Mouse (Mus musculus): ENCODE measurements around the gene Fasn. TPM values are rescaled to one million over a fixed set of nuclear protein-coding genes. Genes with fewer than 3 reads are reported as not detected.

Fasn gene
- total and polyA plus RNA-seq, 3 experiments, result 66.6 to 529 (median 88.2) TPM

GRCm38 (mm10) chr11:120818251-120818650 is 6.1 kb downstream of the Fasn start:
- DNase-seq (ENCODE audit: low spot score) (no peak), ATAC-seq (ENCODE audit: extremely low read depth, insufficient number of reproducible peaks, low FRiP score, poor library complexity, severe bottlenecking) (no peak)
- Histone ChIP-seq H3K9me3 (replicated peaks) (no peaks in the 10 kb centered on the region), H3K27me3 (ENCODE audit: insufficient read depth, low read length) (no peaks in the 10 kb centered on the region), H3K4me3 (ENCODE audit: low read depth, low read length) (no peak overlapping the region), H3K4me1 (ENCODE audit: insufficient read depth, low read depth, low read length) (peaks cover 93% of the 10 kb centered on the region), H3K36me3 (replicated peaks) (peaks cover 100% of the 10 kb centered on the region)
- TF ChIP-seq CTCF (IDR thresholded peaks at IDR 0.05; ENCODE audit: low read depth, low read length), result no peak
- no peak for TF ChIP-seq GATA2 (IDR thresholded peaks at IDR 0.05; ENCODE audit: borderline replicate concordance, low read depth, low read length)
- no peak for TF ChIP-seq GATA1 (IDR thresholded peaks at IDR 0.05; ENCODE audit: borderline replicate concordance, low read length)
- no peak for TF ChIP-seq TAL1 (conservative IDR thresholded peaks at IDR 0.05; ENCODE audit: low read depth, low read length)
- no peak for TF ChIP-seq POLR2AphosphoS5 (IDR thresholded peaks at IDR 0.05; ENCODE audit: insufficient replicate concordance, low read depth, low read length)

GRCm38 (mm10) chr11:120817358-120817757 is 7.0 kb downstream of the Fasn start:
- H3K9me3 ChIP-seq (replicated peaks), result no peaks in the 10 kb centered on the region
- no peak for DNase-seq (ENCODE audit: low spot score)
- ATAC-seq (ENCODE audit: extremely low read depth, insufficient number of reproducible peaks, low FRiP score, poor library complexity, severe bottlenecking), result no peak
- no peaks in the 10 kb centered on the region for H3K27me3 ChIP-seq (ENCODE audit: insufficient read depth, low read length)
- H3K4me1 ChIP-seq (ENCODE audit: insufficient read depth, low read depth, low read length), result peaks cover 89% of the 10 kb centered on the region
- no peak overlapping the region for H3K4me3 ChIP-seq (ENCODE audit: low read depth, low read length)
- TF ChIP-seq GATA1 (IDR thresholded peaks at IDR 0.05; ENCODE audit: borderline replicate concordance, low read length) (no peak), TAL1 (conservative IDR thresholded peaks at IDR 0.05; ENCODE audit: low read depth, low read length) (no peak), GATA2 (IDR thresholded peaks at IDR 0.05; ENCODE audit: borderline replicate concordance, low read depth, low read length) (no peak), CTCF (IDR thresholded peaks at IDR 0.05; ENCODE audit: low read depth, low read length) (no peak), POLR2AphosphoS5 (IDR thresholded peaks at IDR 0.05; ENCODE audit: insufficient replicate concordance, low read depth, low read length) (no peak)
- H3K36me3 ChIP-seq (replicated peaks), result peaks cover 100% of the 10 kb centered on the region

GRCm38 (mm10) chr11:120812068-120812467 is 12.3 kb downstream of the Fasn start:
- ATAC-seq (ENCODE audit: extremely low read depth, insufficient number of reproducible peaks, low FRiP score, poor library complexity, severe bottlenecking) (no peak), DNase-seq (ENCODE audit: low spot score) (no peak)
- peaks cover 65% of the 10 kb centered on the region for H3K4me1 ChIP-seq (ENCODE audit: insufficient read depth, low read depth, low read length)
- H3K36me3 ChIP-seq (replicated peaks), result peaks cover 100% of the 10 kb centered on the region
- H3K27me3 ChIP-seq (ENCODE audit: insufficient read depth, low read length), result no peaks in the 10 kb centered on the region
- TF ChIP-seq TAL1 (conservative IDR thresholded peaks at IDR 0.05; ENCODE audit: low read depth, low read length), result no peak
- TF ChIP-seq CTCF (IDR thresholded peaks at IDR 0.05; ENCODE audit: low read depth, low read length), result no peak
- H3K9me3 ChIP-seq (replicated peaks), result no peaks in the 10 kb centered on the region
- peak overlapping the region; percentile 14; the same call in 1 of the 2 replicates for H3K4me3 ChIP-seq (ENCODE audit: low read depth, low read length)

GRCm38 (mm10) chr11:120808010-120808409 is 16.3 kb downstream of the Fasn start:
- ATAC-seq (ENCODE audit: extremely low read depth, insufficient number of reproducible peaks, low FRiP score, poor library complexity, severe bottlenecking), result no peak
- H3K4me1 ChIP-seq (ENCODE audit: insufficient read depth, low read depth, low read length), result peaks cover 33% of the 10 kb centered on the region
- H3K36me3 ChIP-seq (replicated peaks), result peaks cover 83% of the 10 kb centered on the region
- no peaks in the 10 kb centered on the region for H3K9me3 ChIP-seq (replicated peaks)
- H3K27me3 ChIP-seq (ENCODE audit: insufficient read depth, low read length), result no peaks in the 10 kb centered on the region
- no peak overlapping the region for H3K4me3 ChIP-seq (ENCODE audit: low read depth, low read length)
- DNase-seq (ENCODE audit: low spot score), result no peak
- TF ChIP-seq GATA2 (IDR thresholded peaks at IDR 0.05; ENCODE audit: borderline replicate concordance, low read depth, low read length) (no peak), GATA1 (IDR thresholded peaks at IDR 0.05; ENCODE audit: borderline replicate concordance, low read length) (no peak)

GRCm38 (mm10) chr11:120805375-120806298 is 18.7 kb downstream of the Fasn start:
- Histone ChIP-seq H3K9me3 (replicated peaks) (no peaks in the 10 kb centered on the region), H3K36me3 (replicated peaks) (peaks cover 59% of the 10 kb centered on the region), H3K27me3 (ENCODE audit: insufficient read depth, low read length) (no peaks in the 10 kb centered on the region), H3K4me3 (ENCODE audit: low read depth, low read length) (no peak overlapping the region), H3K4me1 (ENCODE audit: insufficient read depth, low read depth, low read length) (peaks cover 19% of the 10 kb centered on the region)
- DNase-seq (ENCODE audit: low spot score), result no peak
- TF ChIP-seq POLR2AphosphoS5 (IDR thresholded peaks at IDR 0.05; ENCODE audit: insufficient replicate concordance, low read depth, low read length) (no peak; the same call in 1 of the 2 replicates), GATA2 (IDR thresholded peaks at IDR 0.05; ENCODE audit: borderline replicate concordance, low read depth, low read length) (no peak), GATA1 (IDR thresholded peaks at IDR 0.05; ENCODE audit: borderline replicate concordance, low read length) (no peak), TAL1 (conservative IDR thresholded peaks at IDR 0.05; ENCODE audit: low read depth, low read length) (no peak), CTCF (IDR thresholded peaks at IDR 0.05; ENCODE audit: low read depth, low read length) (no peak)
- ATAC-seq (ENCODE audit: extremely low read depth, insufficient number of reproducible peaks, low FRiP score, poor library complexity, severe bottlenecking), result no peak

- Histone ChIP-seq H3K36me3 (replicated peaks) (peaks cover 51% of the 10 kb centered on the region), H3K4me3 (ENCODE audit: low read depth, low read length) (no peak overlapping the region), H3K27me3 (ENCODE audit: insufficient read depth, low read length) (no peaks in the 10 kb centered on the region), H3K4me1 (ENCODE audit: insufficient read depth, low read depth, low read length) (peaks cover 22% of the 10 kb centered on the region), H3K9me3 (replicated peaks) (no peaks in the 10 kb centered on the region)
- ATAC-seq (ENCODE audit: extremely low read depth, insufficient number of reproducible peaks, low FRiP score, poor library complexity, severe bottlenecking) (no peak), DNase-seq (ENCODE audit: low spot score) (no peak)
- no peak for TF ChIP-seq GATA2 (IDR thresholded peaks at IDR 0.05; ENCODE audit: borderline replicate concordance, low read depth, low read length)
- no peak for TF ChIP-seq CTCF (IDR thresholded peaks at IDR 0.05; ENCODE audit: low read depth, low read length)
- no peak for TF ChIP-seq POLR2AphosphoS5 (IDR thresholded peaks at IDR 0.05; ENCODE audit: insufficient replicate concordance, low read depth, low read length)
- no peak for TF ChIP-seq GATA1 (IDR thresholded peaks at IDR 0.05; ENCODE audit: borderline replicate concordance, low read length)
- no peak for TF ChIP-seq TAL1 (conservative IDR thresholded peaks at IDR 0.05; ENCODE audit: low read depth, low read length)
Measured at GRCm38 (mm10) chr11:120804769-120805168, 19.6 kb downstream of the Fasn start.

Measured in G1E (cell line).